Mouse (Mus musculus): Measurements from ENCODE around the gene Dnaja4. TPM values are rescaled to one million over a fixed set of nuclear protein-coding genes. Genes with fewer than 3 reads are reported as not detected.
A peak's percentile ranks its signal among the peaks of the same experiment; 100 is the strongest.

The Dnaja4 gene
- polyA plus RNA-seq, 1 experiment = 129 TPM

- Histone ChIP-seq H3K4me1 (ENCODE audit: control insufficient read depth, insufficient read depth, low read length) (no peaks in the 10 kb centered on the region), H3K4me3 (ENCODE audit: control insufficient read depth, low read depth, low read length) (no peak overlapping the region), H3K27ac (ENCODE audit: control insufficient read depth, insufficient read depth, low read depth, low read length) (no peak overlapping the region), H3K36me3 (ENCODE audit: control insufficient read depth, insufficient read depth, low read length) (no peaks in the 10 kb centered on the region; the same call in none of the 2 replicates), H3K27me3 (ENCODE audit: control insufficient read depth, insufficient read depth, low read length) (no peaks in the 10 kb centered on the region)
- TF ChIP-seq POLR2A (IDR thresholded peaks at IDR 0.05; ENCODE audit: control insufficient read depth, low read depth, low read length) (no peak), CTCF (IDR thresholded peaks at IDR 0.05; ENCODE audit: control insufficient read depth, insufficient read depth, insufficient replicate concordance, low read depth, low read length) (no peak)
Measured at GRCm38 (mm10) chr9:54715776-54716175, 17.1 kb downstream of the Dnaja4 start.

- H3K36me3 ChIP-seq (ENCODE audit: control insufficient read depth, insufficient read depth, low read length) = peaks cover 1% of the 10 kb centered on the region
Measured at GRCm38 (mm10) chr9:54717527-54717926, 18.9 kb downstream of the Dnaja4 start.

GRCm38 (mm10) chr9:54722156-54722555 lies 23.5 kb downstream of the Dnaja4 start:
- no peak for TF ChIP-seq CTCF (IDR thresholded peaks at IDR 0.05; ENCODE audit: control insufficient read depth, insufficient read depth, insufficient replicate concordance, low read depth, low read length)
- no peak for TF ChIP-seq POLR2A (IDR thresholded peaks at IDR 0.05; ENCODE audit: control insufficient read depth, low read depth, low read length)
- Histone ChIP-seq H3K36me3 (ENCODE audit: control insufficient read depth, insufficient read depth, low read length) (peaks cover 3% of the 10 kb centered on the region), H3K4me3 (ENCODE audit: control insufficient read depth, low read depth, low read length) (no peak overlapping the region), H3K4me1 (ENCODE audit: control insufficient read depth, insufficient read depth, low read length) (no peaks in the 10 kb centered on the region), H3K27ac (ENCODE audit: control insufficient read depth, insufficient read depth, low read depth, low read length) (no peak overlapping the region), H3K27me3 (ENCODE audit: control insufficient read depth, insufficient read depth, low read length) (no peaks in the 10 kb centered on the region)

More at GRCm38 (mm10) chr9:54717527-54717926, 18.9 kb downstream of the Dnaja4 start:
- Histone ChIP-seq H3K27me3 (ENCODE audit: control insufficient read depth, insufficient read depth, low read length) (no peaks in the 10 kb centered on the region), H3K27ac (ENCODE audit: control insufficient read depth, insufficient read depth, low read depth, low read length) (no peak overlapping the region), H3K4me1 (ENCODE audit: control insufficient read depth, insufficient read depth, low read length) (no peaks in the 10 kb centered on the region), H3K4me3 (ENCODE audit: control insufficient read depth, low read depth, low read length) (no peak overlapping the region)
- TF ChIP-seq CTCF (IDR thresholded peaks at IDR 0.05; ENCODE audit: control insufficient read depth, insufficient read depth, insufficient replicate concordance, low read depth, low read length) (no peak), POLR2A (IDR thresholded peaks at IDR 0.05; ENCODE audit: control insufficient read depth, low read depth, low read length) (no peak)

GRCm38 (mm10) chr9:54722596-54722995 lies 23.9 kb downstream of the Dnaja4 start:
- no peak overlapping the region for H3K27ac ChIP-seq (ENCODE audit: control insufficient read depth, insufficient read depth, low read depth, low read length)
- no peaks in the 10 kb centered on the region for H3K4me1 ChIP-seq (ENCODE audit: control insufficient read depth, insufficient read depth, low read length)
- no peak for TF ChIP-seq POLR2A (IDR thresholded peaks at IDR 0.05; ENCODE audit: control insufficient read depth, low read depth, low read length)
- no peak for TF ChIP-seq CTCF (IDR thresholded peaks at IDR 0.05; ENCODE audit: control insufficient read depth, insufficient read depth, insufficient replicate concordance, low read depth, low read length)
- H3K27me3 ChIP-seq (ENCODE audit: control insufficient read depth, insufficient read depth, low read length) = no peaks in the 10 kb centered on the region
- no peak overlapping the region for H3K4me3 ChIP-seq (ENCODE audit: control insufficient read depth, low read depth, low read length)
- H3K36me3 ChIP-seq (ENCODE audit: control insufficient read depth, insufficient read depth, low read length) = peaks cover 3% of the 10 kb centered on the region

- Histone ChIP-seq H3K36me3 (ENCODE audit: control insufficient read depth, insufficient read depth, low read length) (peaks cover 3% of the 10 kb centered on the region), H3K27me3 (ENCODE audit: control insufficient read depth, insufficient read depth, low read length) (no peaks in the 10 kb centered on the region), H3K4me3 (ENCODE audit: control insufficient read depth, low read depth, low read length) (no peak overlapping the region), H3K4me1 (ENCODE audit: control insufficient read depth, insufficient read depth, low read length) (no peaks in the 10 kb centered on the region), H3K27ac (ENCODE audit: control insufficient read depth, insufficient read depth, low read depth, low read length) (no peak overlapping the region)
- TF ChIP-seq POLR2A (IDR thresholded peaks at IDR 0.05; ENCODE audit: control insufficient read depth, low read depth, low read length) (no peak), CTCF (IDR thresholded peaks at IDR 0.05; ENCODE audit: control insufficient read depth, insufficient read depth, insufficient replicate concordance, low read depth, low read length) (no peak)
Measured at GRCm38 (mm10) chr9:54726315-54726714, 27.6 kb downstream of the Dnaja4 start.

GRCm38 (mm10) chr9:54732122-54732521 lies 33.4 kb downstream of the Dnaja4 start:
- H3K36me3 ChIP-seq (ENCODE audit: control insufficient read depth, insufficient read depth, low read length) = no peaks in the 10 kb centered on the region
- H3K27me3 ChIP-seq (ENCODE audit: control insufficient read depth, insufficient read depth, low read length) = no peaks in the 10 kb centered on the region
- no peak overlapping the region for H3K4me3 ChIP-seq (ENCODE audit: control insufficient read depth, low read depth, low read length)
- H3K4me1 ChIP-seq (ENCODE audit: control insufficient read depth, insufficient read depth, low read length) = no peaks in the 10 kb centered on the region
- TF ChIP-seq CTCF (IDR thresholded peaks at IDR 0.05; ENCODE audit: control insufficient read depth, insufficient read depth, insufficient replicate concordance, low read depth, low read length) (no peak), POLR2A (IDR thresholded peaks at IDR 0.05; ENCODE audit: control insufficient read depth, low read depth, low read length) (no peak)
- no peak overlapping the region for H3K27ac ChIP-seq (ENCODE audit: control insufficient read depth, insufficient read depth, low read depth, low read length)

GRCm38 (mm10) chr9:54733921-54734638 lies 35.4 kb downstream of the Dnaja4 start, which contains the start of gene Wdr61:
Gene Wdr61 (minus strand): TSS chr9:54734519.
- H3K4me1 ChIP-seq (ENCODE audit: control insufficient read depth, insufficient read depth, low read length) = no peaks in the 10 kb centered on the region
- TF ChIP-seq CTCF (IDR thresholded peaks at IDR 0.05; ENCODE audit: control insufficient read depth, insufficient read depth, insufficient replicate concordance, low read depth, low read length) = peak; percentile 24; the same call in 1 of the 2 replicates
- TF ChIP-seq POLR2A (IDR thresholded peaks at IDR 0.05; ENCODE audit: control insufficient read depth, low read depth, low read length) = peak; percentile 97
- peak within 1 kb of the TSS; percentile 93 for H3K4me3 ChIP-seq (ENCODE audit: control insufficient read depth, low read depth, low read length)
- H3K27ac ChIP-seq (ENCODE audit: control insufficient read depth, insufficient read depth, low read depth, low read length) = peak within 1 kb of the TSS; percentile 84
- no peaks in the 10 kb centered on the region for H3K36me3 ChIP-seq (ENCODE audit: control insufficient read depth, insufficient read depth, low read length)
- H3K27me3 ChIP-seq (ENCODE audit: control insufficient read depth, insufficient read depth, low read length) = no peaks in the 10 kb centered on the region
